Mouse (Mus musculus): ENCODE measurements around the gene Fancc.
"Not testable (repeated sequence)": the region's sequence is repeated elsewhere in the genome, so short reads cannot be mapped to it uniquely, and the experiment has no call there.

The Fancc gene

GRCm38 (mm10) chr13:63515542-63515941 is 18.5 kb upstream of the Fancc start:
- ATAC-seq (ENCODE audit: low TSS enrichment), result no peak

- no peak for ATAC-seq (ENCODE audit: low TSS enrichment)
Observed at GRCm38 (mm10) chr13:63514931-63515360, 17.9 kb upstream of the Fancc start.

GRCm38 (mm10) chr13:63513374-63514098 is 16.5 kb upstream of the Fancc start:
- no peak for ATAC-seq (ENCODE audit: low TSS enrichment)

GRCm38 (mm10) chr13:63512411-63512810 is 15.3 kb upstream of the Fancc start:
- ATAC-seq (ENCODE audit: low TSS enrichment), result no peak

- no peak for ATAC-seq (ENCODE audit: low TSS enrichment)
Observed at GRCm38 (mm10) chr13:63507821-63508220, 10.7 kb upstream of the Fancc start.

GRCm38 (mm10) chr13:63507001-63507556 is 10.0 kb upstream of the Fancc start:
- ATAC-seq (ENCODE audit: low TSS enrichment), result no peak

- ATAC-seq (ENCODE audit: low TSS enrichment), result no peak
Observed at GRCm38 (mm10) chr13:63506364-63506763, 9.3 kb upstream of the Fancc start.

GRCm38 (mm10) chr13:63502391-63502790 is 5.3 kb upstream of the Fancc start:
- ATAC-seq (ENCODE audit: low TSS enrichment), result no peak

GRCm38 (mm10) chr13:63499489-63499888 is 2.4 kb upstream of the Fancc start:
- ATAC-seq (ENCODE audit: low TSS enrichment), result no peak

GRCm38 (mm10) chr13:63487707-63488042 is 9.4 kb downstream of the Fancc start:
- ATAC-seq (ENCODE audit: low TSS enrichment), result no peak

- no peak for ATAC-seq (ENCODE audit: low TSS enrichment)
Observed at GRCm38 (mm10) chr13:63486791-63487706, 10.0 kb downstream of the Fancc start.

GRCm38 (mm10) chr13:63475356-63475755 is 21.7 kb downstream of the Fancc start:
- no peak for ATAC-seq (ENCODE audit: low TSS enrichment)

- peak; percentile 85 for ATAC-seq (ENCODE audit: low TSS enrichment)
Observed at GRCm38 (mm10) chr13:63452898-63453297, 44.2 kb downstream of the Fancc start.

- ATAC-seq (ENCODE audit: low TSS enrichment), result no peak
Observed at GRCm38 (mm10) chr13:63451140-63451539, 45.9 kb downstream of the Fancc start.

GRCm38 (mm10) chr13:63445419-63445818 is 51.7 kb downstream of the Fancc start:
- ATAC-seq (ENCODE audit: low TSS enrichment), result no peak

- no peak for ATAC-seq (ENCODE audit: low TSS enrichment)
Observed at GRCm38 (mm10) chr13:63432759-63433158, 64.3 kb downstream of the Fancc start.

GRCm38 (mm10) chr13:63431857-63432191 is 65.3 kb downstream of the Fancc start:
- ATAC-seq (ENCODE audit: low TSS enrichment), result peak; percentile 1

- ATAC-seq (ENCODE audit: low TSS enrichment), result peak; percentile 94
Observed at GRCm38 (mm10) chr13:63431030-63431856, 65.8 kb downstream of the Fancc start.

- peak; percentile 44 for ATAC-seq (ENCODE audit: low TSS enrichment)
Observed at GRCm38 (mm10) chr13:63430681-63431029, 66.4 kb downstream of the Fancc start.

- ATAC-seq (ENCODE audit: low TSS enrichment), result no peak
Observed at GRCm38 (mm10) chr13:63430206-63430605, 66.9 kb downstream of the Fancc start.

GRCm38 (mm10) chr13:63428211-63428610 is 68.9 kb downstream of the Fancc start:
- not testable (repeated sequence) for ATAC-seq (ENCODE audit: low TSS enrichment)

GRCm38 (mm10) chr13:63423060-63423459 is 74.0 kb downstream of the Fancc start:
- no peak for ATAC-seq (ENCODE audit: low TSS enrichment)
